Mouse (Mus musculus) frontal cortex, adult 2 months (tissue): ENCODE data around the gene Trip12. TPM values are rescaled to one million over a fixed set of nuclear protein-coding genes. Genes with fewer than 3 reads are reported as not detected.

ENCODE experiments used
- DNase-seq, 2 experiments: peaks; one replicate each; pipeline ENCODE4 v3.0.0; 2022; ENCODE audit warnings: low spot score in 1 of 2; ENCODE audit errors: extremely low spot score in 1 of 2
- polyA plus RNA-seq: library from polyadenylated mRNA; depleted of rRNA; stranded (reverse); fragments of >200 nt; gene quantifications from 2 replicates; pipeline ENCODE4 v1.2.3, GENCODE M21; 2012; rRNA removed

The Trip12 gene
- polyA plus RNA-seq, 1 experiment: 91.5 TPM

- DNase-seq: no peak
Observed at GRCm38 (mm10) chr1:84677910-84678309, 162.4 kb downstream of the Trip12 start.

Other genes with a start within 250 kb of the Trip12 start
- 127 and 140 TPM in 2 replicates for gene Dner, start 144.3 kb downstream of the Trip12 start, polyA plus RNA-seq
- 7.4 and 8.4 TPM in 2 replicates for gene Fbxo36, start 675 bp downstream of the Trip12 start, polyA plus RNA-seq
- 6.9 and 8.0 TPM in 2 replicates for gene Slc16a14, start 94.6 kb upstream of the Trip12 start, polyA plus RNA-seq